Mouse (Mus musculus) midbrain, postnatal 0 days (tissue): ENCODE data around the gene Cldn10. TPM values are rescaled to one million over a fixed set of nuclear protein-coding genes. Genes with fewer than 3 reads are reported as not detected.

Experiments
- ATAC-seq: fragments of 200-750 bp; cut with Nextera tagmentation; 2 replicates; pipeline ENCODE4 v1.8.0; 2017; ENCODE audit warnings: moderate number of reproducible peaks, mild to moderate bottlenecking, moderate TSS enrichment, moderate library complexity; ENCODE audit not compliant: low FRiP score
- DNase-seq: peaks from one replicate; pipeline ENCODE4 v3.0.0-alpha.2; 2015; ENCODE audit warnings: low spot score
- H3K27ac ChIP-seq: fragments of 300-500 bp; sonication (generic); 2 replicates; pipeline ENCODE4 v1.5.1; 2014; ENCODE audit warnings: low read depth, mild to moderate bottlenecking, low read length, mixed read lengths
- H3K27me3 ChIP-seq: fragments of 300-500 bp; sonication (generic); 2 replicates; pipeline ENCODE4 v1.6.1; 2014; ENCODE audit warnings: low read length, control low read depth, mixed read lengths; ENCODE audit not compliant: insufficient read depth
- H3K36me3 ChIP-seq: fragments of 300-500 bp; sonication (generic); 2 replicates; pipeline ENCODE4 v1.6.1; 2014; ENCODE audit warnings: low read length, control low read depth, mixed read lengths; ENCODE audit not compliant: insufficient read depth
- H3K4me1 ChIP-seq: fragments of 300-500 bp; sonication (generic); 2 replicates; pipeline ENCODE4 v1.6.1; 2014; ENCODE audit warnings: mild to moderate bottlenecking, control low read depth, antibody characterized with exemption, low read length, mixed read lengths; ENCODE audit not compliant: insufficient read depth
- H3K4me2 ChIP-seq: fragments of 300-500 bp; sonication (generic); 2 replicates; pipeline ENCODE4 v1.6.1; 2014; ENCODE audit warnings: low read depth, mild to moderate bottlenecking, low read length, mixed read lengths; ENCODE audit not compliant: poor library complexity, severe bottlenecking
- H3K4me3 ChIP-seq: fragments of 300-500 bp; sonication (generic); 2 replicates; pipeline ENCODE4 v1.5.1; 2014; ENCODE audit warnings: low read depth, mild to moderate bottlenecking, low read length, moderate library complexity
- H3K9ac ChIP-seq: fragments of 300-500 bp; sonication (generic); replicated peaks from 2 replicates; pipeline ENCODE4 v1.6.1; 2014; ENCODE audit warnings: mild to moderate bottlenecking, low read length, moderate library complexity, mixed read lengths; ENCODE audit not compliant: poor library complexity, severe bottlenecking
- H3K9me3 ChIP-seq: fragments of 300-500 bp; sonication (generic); 2 replicates; pipeline ENCODE4 v1.6.1; 2016; ENCODE audit warnings: low read length, control low read depth
- CTCF ChIP-seq: IDR thresholded peaks from 2 replicates; pipeline ENCODE4 v1.5.1; 2016; ENCODE audit warnings: antibody characterized with exemption, mild to moderate bottlenecking
- WGBS: fragments of 180-500 bp; shearing (Covaris S2); extraction: QIAGEN DNeasy Blood & Tissue Kit; methylation state at CpG from one replicate; pipeline ENCODE4 v1.1.7; 2014; 5-methylcytosine and 5-hydroxymethylcytosine counted together
- polyA plus RNA-seq: library from polyadenylated mRNA; unstranded; fragments of >200 nt; fragmentation: Nextera tagmentation; extraction: Ambion mirVana; gene quantifications from 2 replicates; pipeline ENCODE4 v1.2.1, GENCODE M21; 2015
- total RNA-seq: library from RNA; depleted of rRNA; stranded (reverse); fragments of >200 nt; gene quantifications from 2 replicates; pipeline ENCODE4 v1.2.3, GENCODE M21; 2014

Cldn10 gene
- total and polyA plus RNA-seq, 2 experiments from 2014 or later, result 11.8 to 24.1 TPM

DNA sequence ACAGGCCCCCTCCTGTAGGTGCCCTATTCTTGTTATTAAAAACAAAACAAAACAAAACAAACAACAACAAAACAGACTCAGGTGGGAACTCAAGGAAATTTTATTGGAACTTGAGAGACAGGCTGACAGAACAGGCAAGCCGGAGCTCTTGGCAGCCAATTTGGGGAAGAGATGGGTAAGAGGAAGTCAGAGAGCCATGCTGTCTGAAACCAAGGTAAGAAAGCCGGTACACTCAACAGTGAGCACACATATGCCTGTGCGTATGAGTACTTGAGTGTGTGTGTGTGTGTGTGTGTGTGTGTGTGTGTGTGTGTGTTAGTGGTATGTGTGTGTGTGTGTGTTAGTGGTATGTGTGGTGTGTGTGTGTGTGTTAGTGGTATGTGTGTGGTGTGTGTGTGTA, 54.6 kb downstream of the Cldn10 start:
- Histone ChIP-seq H3K36me3 (no peaks in the 10 kb centered on the region), H3K9ac (no peak overlapping the region), H3K4me1 (no peaks in the 10 kb centered on the region), H3K9me3 (no peaks in the 10 kb centered on the region), H3K4me2 (no peak overlapping the region), H3K4me3 (no peak overlapping the region), H3K27ac (no peak overlapping the region), H3K27me3 (no peaks in the 10 kb centered on the region)
- no peak for TF ChIP-seq CTCF
- 90% methylated on average over 3 of the region's 3 CpGs for WGBS
- ATAC-seq (no peak), DNase-seq (no peak)

DNA sequence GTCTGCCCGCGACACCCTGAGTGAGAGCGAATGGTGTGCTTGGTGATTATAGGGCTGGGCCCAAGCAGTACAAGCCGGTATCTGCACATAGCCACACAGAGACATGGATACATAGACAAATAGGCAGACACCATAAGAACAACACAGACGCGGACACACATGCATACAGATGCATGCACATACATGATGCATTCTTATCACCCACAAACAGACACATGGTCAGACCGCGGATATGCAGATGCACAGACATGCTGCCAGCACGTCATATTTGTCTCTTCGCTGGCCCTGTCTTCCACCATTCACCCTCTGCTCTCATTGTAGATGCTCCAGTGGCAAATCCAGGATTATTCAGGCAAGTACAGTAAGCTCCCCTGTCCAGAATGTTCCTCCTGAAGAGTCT, 59.1 kb downstream of the Cldn10 start:
- Histone ChIP-seq H3K4me3 (no peak overlapping the region), H3K9ac (no peak overlapping the region), H3K27me3 (no peaks in the 10 kb centered on the region), H3K27ac (no peak overlapping the region), H3K4me2 (no peak overlapping the region), H3K4me1 (no peaks in the 10 kb centered on the region), H3K36me3 (no peaks in the 10 kb centered on the region), H3K9me3 (no peaks in the 10 kb centered on the region)
- DNase-seq, result no peak
- ATAC-seq, result no peak
- WGBS, result 95% methylated on average over 10 of the region's 10 CpGs
- TF ChIP-seq CTCF, result no peak

GRCm38 (mm10) chr14:118848171-118848570, 60.5 kb downstream of the Cldn10 start:
- Histone ChIP-seq H3K27me3 (no peaks in the 10 kb centered on the region), H3K4me2 (no peak overlapping the region), H3K4me3 (no peak overlapping the region), H3K4me1 (no peaks in the 10 kb centered on the region), H3K9me3 (no peaks in the 10 kb centered on the region), H3K9ac (no peak overlapping the region), H3K27ac (no peak overlapping the region), H3K36me3 (no peaks in the 10 kb centered on the region)
- DNase-seq, result no peak
- WGBS, result 90% methylated on average over 7 of the region's 7 CpGs
- no peak for ATAC-seq
- TF ChIP-seq CTCF, result no peak

- 0 out of 2 replicates have a peak, but pooled peaks cover 2% of the 10 kb centered on the region for H3K4me1 ChIP-seq
- H3K9me3 ChIP-seq, result no peaks in the 10 kb centered on the region
Observed at GRCm38 (mm10) chr14:118850011-118850695, 62.4 kb downstream of the Cldn10 start.

DNA sequence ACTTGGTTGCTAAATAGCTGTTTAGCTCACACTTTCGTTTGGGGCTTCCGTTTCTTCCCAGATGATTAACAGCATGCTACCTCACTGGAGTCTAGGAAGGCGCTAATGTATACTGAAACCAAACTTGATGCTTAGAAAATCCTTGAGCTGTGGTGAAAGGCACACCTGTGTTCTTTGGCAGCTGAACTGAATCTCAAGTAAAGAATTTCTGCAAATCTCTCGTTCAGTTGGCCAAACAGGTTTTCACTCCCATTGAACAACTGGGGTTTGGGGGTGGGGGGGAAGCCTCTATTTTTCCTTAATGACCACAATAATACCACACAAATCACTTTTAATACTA, 63.0 kb downstream of the Cldn10 start:
- no peak overlapping the region for H3K27ac ChIP-seq
- no peak overlapping the region for H3K4me3 ChIP-seq
- TF ChIP-seq CTCF, result no peak
- H3K4me1 ChIP-seq, result peaks cover 5% of the 10 kb centered on the region; the same call in 1 of the 2 replicates
- no peak for ATAC-seq
- no peaks in the 10 kb centered on the region for H3K36me3 ChIP-seq
- H3K9ac ChIP-seq, result no peak overlapping the region
- no peaks in the 10 kb centered on the region for H3K9me3 ChIP-seq
- no peak for DNase-seq
- no peak overlapping the region for H3K4me2 ChIP-seq
- H3K27me3 ChIP-seq, result no peaks in the 10 kb centered on the region
- 62% methylated on average over 4 of the region's 4 CpGs for WGBS

More at GRCm38 (mm10) chr14:118850011-118850695, 62.4 kb downstream of the Cldn10 start:
- ATAC-seq, result no peak
- H3K4me2 ChIP-seq, result no peak overlapping the region
- no peak overlapping the region for H3K4me3 ChIP-seq
- no peak overlapping the region for H3K9ac ChIP-seq
- 76% methylated on average over 11 of the region's 11 CpGs for WGBS
- H3K27ac ChIP-seq, result no peak overlapping the region
- TF ChIP-seq CTCF, result no peak
- no peak for DNase-seq
- H3K27me3 ChIP-seq, result no peaks in the 10 kb centered on the region
- no peaks in the 10 kb centered on the region for H3K36me3 ChIP-seq

DNA sequence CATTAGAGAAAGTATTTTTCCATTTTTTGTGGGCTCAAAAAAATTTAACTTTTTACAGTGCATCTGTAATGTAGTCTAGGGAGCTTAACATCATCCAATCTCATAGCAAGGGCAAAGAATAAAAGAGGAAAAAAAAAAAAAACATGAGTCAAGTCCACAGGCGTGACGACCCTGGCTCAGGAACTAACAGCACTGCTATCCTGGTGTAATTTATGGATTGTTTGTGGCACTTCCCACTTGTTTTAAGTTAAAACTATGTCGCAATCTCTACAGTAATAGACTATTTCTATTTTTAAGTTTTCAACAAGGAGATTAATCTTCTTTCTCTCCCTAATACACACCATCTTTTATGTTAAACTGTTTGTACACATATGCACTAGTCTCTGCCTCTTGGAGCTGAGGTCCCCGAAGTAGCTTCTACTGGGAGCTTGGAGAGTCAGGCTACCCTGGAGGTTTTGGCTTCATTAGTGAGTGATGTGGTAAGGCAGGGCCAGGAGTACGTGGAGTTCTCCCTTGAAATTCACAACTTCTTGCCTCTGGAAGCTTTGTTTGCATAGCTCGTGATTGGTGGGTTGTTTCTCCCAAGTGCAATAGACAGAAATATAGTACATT, 63.9 kb downstream of the Cldn10 start:
- no peak for TF ChIP-seq CTCF
- WGBS, result 81% methylated on average over 6 of the region's 6 CpGs
- H3K27me3 ChIP-seq, result peaks cover 6% of the 10 kb centered on the region; the same call in 1 of the 2 replicates
- H3K4me3 ChIP-seq, result no peak overlapping the region
- no peaks in the 10 kb centered on the region for H3K9me3 ChIP-seq
- ATAC-seq, result no peak
- H3K27ac ChIP-seq, result no peak overlapping the region
- no peak overlapping the region for H3K9ac ChIP-seq
- no peaks in the 10 kb centered on the region for H3K36me3 ChIP-seq
- no peak for DNase-seq
- H3K4me1 ChIP-seq, result peaks cover 5% of the 10 kb centered on the region; the same call in 1 of the 2 replicates
- no peak overlapping the region for H3K4me2 ChIP-seq
